Mouse (Mus musculus) MEL (cell line): Measurements from ENCODE around the gene Ginm1. TPM values are rescaled to one million over a fixed set of nuclear protein-coding genes. Genes with fewer than 3 reads are reported as not detected.

Experiments
- BHLHE40 ChIP-seq: IDR thresholded peaks from 2 replicates; pipeline ENCODE4 v1.6.1; 2012; ENCODE audit warnings: low read depth, mild to moderate bottlenecking, inconsistent platforms, low read length, improper control_type of control experiment, borderline replicate concordance
- CHD2 ChIP-seq: IDR thresholded peaks from 2 replicates; pipeline ENCODE4 v1.6.1; 2011; ENCODE audit warnings: low read length, improper control_type of control experiment
- ETS1 ChIP-seq: IDR thresholded peaks from 2 replicates; pipeline ENCODE4 v1.6.1; 2012; ENCODE audit warnings: low read depth, mild to moderate bottlenecking, inconsistent platforms, low read length, improper control_type of control experiment, moderate library complexity
- GABPA ChIP-seq: IDR thresholded peaks from 2 replicates; pipeline ENCODE4 v1.6.1; 2012; ENCODE audit warnings: low read depth, mild to moderate bottlenecking, inconsistent platforms, low read length, improper control_type of control experiment, moderate library complexity
- HCFC1 ChIP-seq: IDR thresholded peaks from 2 replicates; pipeline ENCODE4 v1.6.1; 2012; ENCODE audit warnings: low read depth, mild to moderate bottlenecking, inconsistent platforms, low read length, improper control_type of control experiment, moderate library complexity
- JUND ChIP-seq: IDR thresholded peaks from 2 replicates; pipeline ENCODE4 v1.6.1; 2011; ENCODE audit warnings: low read depth, mild to moderate bottlenecking, improper control_type of control experiment, low read length
- KAT2A ChIP-seq: conservative IDR thresholded peaks from 2 replicates; pipeline ENCODE4 v1.6.1; 2012; ENCODE audit warnings: low read depth, low read length, improper control_type of control experiment, inconsistent platforms
- MAFK ChIP-seq: IDR thresholded peaks from 2 replicates; pipeline ENCODE4 v1.6.1; 2011; ENCODE audit warnings: low read depth, mild to moderate bottlenecking, low read length, improper control_type of control experiment, borderline replicate concordance
- MAX ChIP-seq: IDR thresholded peaks from 2 replicates; pipeline ENCODE4 v1.6.1; 2011; ENCODE audit warnings: low read length, improper control_type of control experiment
- MEF2A ChIP-seq: IDR thresholded peaks from 2 replicates; pipeline ENCODE4 v1.6.1; 2014; ENCODE audit warnings: low read depth, mild to moderate bottlenecking, inconsistent platforms, low read length, improper control_type of control experiment; ENCODE audit not compliant: poor library complexity, insufficient replicate concordance, severe bottlenecking; ENCODE audit errors: extremely low read depth
- MXI1 ChIP-seq: IDR thresholded peaks from 2 replicates; pipeline ENCODE4 v1.6.1; 2011; ENCODE audit warnings: mild to moderate bottlenecking, low read depth, low read length, improper control_type of control experiment
- MYC ChIP-seq: IDR thresholded peaks from 2 replicates; pipeline ENCODE4 v1.6.1; 2011; ENCODE audit warnings: low read depth, mild to moderate bottlenecking, low read length, improper control_type of control experiment, moderate library complexity
- NRF1 ChIP-seq: IDR thresholded peaks from 2 replicates; pipeline ENCODE4 v1.6.1; 2014; ENCODE audit warnings: low read depth, mild to moderate bottlenecking, inconsistent platforms, low read length, improper control_type of control experiment, moderate library complexity; ENCODE audit not compliant: poor library complexity, insufficient read depth, severe bottlenecking
- POLR2AphosphoS5 ChIP-seq: IDR thresholded peaks from 2 replicates; pipeline ENCODE4 v1.6.1; 2012; ENCODE audit warnings: low read depth, borderline replicate concordance, mild to moderate bottlenecking, inconsistent platforms, low read length, moderate library complexity, mixed read lengths
- SIN3A ChIP-seq: IDR thresholded peaks from 2 replicates; pipeline ENCODE4 v1.6.1; 2012; ENCODE audit warnings: low read length, improper control_type of control experiment, inconsistent platforms
- SMC3 ChIP-seq: IDR thresholded peaks from 2 replicates; pipeline ENCODE4 v1.6.1; 2011; ENCODE audit warnings: low read depth, low read length, improper control_type of control experiment
- TBP ChIP-seq: IDR thresholded peaks from 2 replicates; pipeline ENCODE4 v1.8.0; 2011; ENCODE audit warnings: low read depth, low read length, improper control_type of control experiment
- UBTF ChIP-seq: IDR thresholded peaks from 2 replicates; pipeline ENCODE4 v1.6.1; 2012; ENCODE audit warnings: low read depth, mild to moderate bottlenecking, inconsistent platforms, low read length, improper control_type of control experiment, moderate library complexity, borderline replicate concordance; ENCODE audit not compliant: insufficient read depth
- USF1 ChIP-seq: IDR thresholded peaks from 2 replicates; pipeline ENCODE4 v1.6.1; 2014; ENCODE audit warnings: low read depth, mild to moderate bottlenecking, inconsistent platforms, low read length, improper control_type of control experiment, moderate library complexity
- USF2 ChIP-seq, 2 experiments: IDR thresholded peaks; 2 replicates each; pipeline ENCODE4 v1.6.1; 2011 to 2012; ENCODE audit warnings: improper control_type of control experiment in 2 of 2, low read length in 2 of 2, borderline replicate concordance in 1 of 2, inconsistent platforms in 1 of 2, low read depth in 1 of 2, mild to moderate bottlenecking in 1 of 2; ENCODE audit not compliant: insufficient read depth in 1 of 2
- ZKSCAN1 ChIP-seq: IDR thresholded peaks from 2 replicates; pipeline ENCODE4 v1.6.1; 2012; ENCODE audit warnings: low read depth, mild to moderate bottlenecking, inconsistent platforms, low read length, improper control_type of control experiment, moderate library complexity
- ZMIZ1 ChIP-seq: IDR thresholded peaks from 2 replicates; pipeline ENCODE4 v1.6.1; 2012; ENCODE audit warnings: low read depth, mild to moderate bottlenecking, inconsistent platforms, low read length, improper control_type of control experiment, moderate library complexity
- polyA plus RNA-seq, 2 experiments: library from polyadenylated mRNA; stranded (reverse) in 1 of 2; unstranded in 1 of 2; fragments of >175 nt in 1 of 2; fragments of >200 nt in 1 of 2; gene quantifications; 2 replicates each; pipeline versions ENCODE4 v1.2.1 to v1.2.4; 2012; ENCODE audit warnings: low replicate concordance in 2 of 2, low read depth in 1 of 2; ENCODE audit not compliant: insufficient read length in 2 of 2, insufficient read depth in 1 of 2, missing spikeins in 1 of 2
- total RNA-seq: library from RNA; depleted of rRNA; stranded (reverse); fragments of 300-350 nt; gene quantifications from 2 replicates; pipeline ENCODE4 v1.2.3, GENCODE M21; 2012; rRNA removed

Ginm1 gene
- total and polyA plus RNA-seq, 3 experiments, result 9.2 to 13.8 TPM; not detected in 1

- TF ChIP-seq NRF1 (peak; percentile 96), POLR2AphosphoS5 (no peak), HCFC1 (peak; percentile 83), MAX (no peak), USF2 (IDR thresholded peaks at IDR 0.05; ENCODE audit: borderline replicate concordance in 1 of 2, insufficient read depth in 1 of 2, low read depth in 1 of 2, low read length in 2 of 2) (no peak), KAT2A (no peak; the same call in 1 of the 2 replicates), ETS1 (no peak), MYC (no peak), ZMIZ1 (peak; percentile 85), TBP (peak; percentile 85), SMC3 (no peak), JUND (no peak), CHD2 (no peak), UBTF (0 out of 2 replicates have a peak, but pooled peaks have one; percentile 46), USF1 (no peak), MEF2A (no peak), SIN3A (peak; percentile 74), MAFK (no peak), ZKSCAN1 (no peak), BHLHE40 (no peak), GABPA (no peak), MXI1 (peak; percentile 38; the same call in 1 of the 2 replicates)
Observed at GRCm38 (mm10) chr10:7725751-7726500, 66.7 kb downstream of the Ginm1 start, which contains the start of gene Katna1 (continued).

Other genes with a start within 250 kb of the Ginm1 start
- 0.72 and 0.92 TPM in 2 replicates for gene Lrp11, start 203.0 kb downstream of the Ginm1 start, total RNA-seq
- gene Lrp11, start 203.0 kb downstream of the Ginm1 start, polyA plus RNA-seq, result 1 to 10 TPM in 1 of 2 experiments, not detected in 1; 1.0 TPM
- 64.7 and 70.5 TPM in 2 replicates for gene Nup43, start 125.3 kb downstream of the Ginm1 start, total RNA-seq
- gene Nup43, start 125.3 kb downstream of the Ginm1 start, polyA plus RNA-seq, result 10 to 100 TPM in 1 of 2 experiments, not detected in 1; 52.9 TPM
- 121 and 123 TPM in 2 replicates for gene Pcmt1, start 111.7 kb downstream of the Ginm1 start, total RNA-seq
- 10 to 100 TPM in 1 of 2 experiments, not detected in 1; 90.7 TPM for gene Pcmt1, start 111.7 kb downstream of the Ginm1 start, polyA plus RNA-seq
- 11.1 and 12.0 TPM in 2 replicates for gene Lats1, start 111.6 kb downstream of the Ginm1 start, total RNA-seq
- 10 to 100 TPM; 17.8 to 73.4 TPM for gene Lats1, start 111.6 kb downstream of the Ginm1 start, polyA plus RNA-seq
- gene Katna1, start 66.8 kb downstream of the Ginm1 start, total RNA-seq, result 46.0 and 47.5 TPM in 2 replicates
- 100 to 1,000 TPM in 1 of 2 experiments, 10 to 100 TPM in 1; 43.3 to 222 TPM for gene Katna1, start 66.8 kb downstream of the Ginm1 start, polyA plus RNA-seq
- 30.1 and 34.7 TPM in 2 replicates for gene Ppil4, start 67 bp upstream of the Ginm1 start, total RNA-seq
- gene Ppil4, start 67 bp upstream of the Ginm1 start, polyA plus RNA-seq, result 10 to 100 TPM; 30.5 to 86.3 TPM
- not detected in 2 replicates for gene Zc3h12d, start 39.6 kb upstream of the Ginm1 start, total RNA-seq
- not detected for gene Zc3h12d, start 39.6 kb upstream of the Ginm1 start, polyA plus RNA-seq
- gene Tab2, start 163.4 kb upstream of the Ginm1 start, total RNA-seq, result 21.6 and 24.4 TPM in 2 replicates
- gene Tab2, start 163.4 kb upstream of the Ginm1 start, polyA plus RNA-seq, result 100 to 1,000 TPM in 1 of 2 experiments, 10 to 100 TPM in 1; 70.5 to 101 TPM